Mouse (Mus musculus) macrophage (primary cell): Measurements from ENCODE around the gene Plekha1. TPM values are rescaled to one million over a fixed set of nuclear protein-coding genes. Genes with fewer than 3 reads are reported as not detected.

Experiments used
- H3K27ac ChIP-seq: fragments of 350-480 bp; formaldehyde crosslinking; 2 replicates; pipeline ENCODE4 v1.9.0; 2021
- H3K36me3 ChIP-seq: fragments of 350-480 bp; formaldehyde crosslinking; 2 replicates; pipeline ENCODE4 v1.9.0; 2021; ENCODE audit errors: inconsistent target
- H3K4me3 ChIP-seq: fragments of 350-480 bp; formaldehyde crosslinking; 2 replicates; pipeline ENCODE4 v1.9.0; 2021; ENCODE audit errors: inconsistent target
- H3K79me2 ChIP-seq: fragments of 350-480 bp; formaldehyde crosslinking; 2 replicates; pipeline ENCODE4 v1.9.0; 2021; ENCODE audit errors: inconsistent target
- WGBS: methylation state at CpG from one replicate; pipeline ENCODE4 v1.1.7; 2026; ENCODE audit warnings: inconsistent platforms; ENCODE audit not compliant: missing documents; 5-methylcytosine and 5-hydroxymethylcytosine counted together
- polyA plus RNA-seq: library from polyadenylated mRNA; stranded (reverse); fragments of 250-400 nt; gene quantifications from 3 replicates; pipeline ENCODE4 v1.2.4, GENCODE M21; 2018; ENCODE audit warnings: inconsistent platforms

The Plekha1 gene
- polyA plus RNA-seq, 1 experiment from 2014 or later, result 40.6 TPM

- Histone ChIP-seq H3K27ac (no peak overlapping the region), H3K4me3 (no peak overlapping the region), H3K79me2 (no peaks in the 10 kb centered on the region), H3K36me3 (no peaks in the 10 kb centered on the region)
- 93% methylated on average over 2 of the region's 2 CpGs for WGBS
Measured at GRCm38 (mm10) chr7:130918260-130918659, 52.7 kb downstream of the Plekha1 start.

DNA sequence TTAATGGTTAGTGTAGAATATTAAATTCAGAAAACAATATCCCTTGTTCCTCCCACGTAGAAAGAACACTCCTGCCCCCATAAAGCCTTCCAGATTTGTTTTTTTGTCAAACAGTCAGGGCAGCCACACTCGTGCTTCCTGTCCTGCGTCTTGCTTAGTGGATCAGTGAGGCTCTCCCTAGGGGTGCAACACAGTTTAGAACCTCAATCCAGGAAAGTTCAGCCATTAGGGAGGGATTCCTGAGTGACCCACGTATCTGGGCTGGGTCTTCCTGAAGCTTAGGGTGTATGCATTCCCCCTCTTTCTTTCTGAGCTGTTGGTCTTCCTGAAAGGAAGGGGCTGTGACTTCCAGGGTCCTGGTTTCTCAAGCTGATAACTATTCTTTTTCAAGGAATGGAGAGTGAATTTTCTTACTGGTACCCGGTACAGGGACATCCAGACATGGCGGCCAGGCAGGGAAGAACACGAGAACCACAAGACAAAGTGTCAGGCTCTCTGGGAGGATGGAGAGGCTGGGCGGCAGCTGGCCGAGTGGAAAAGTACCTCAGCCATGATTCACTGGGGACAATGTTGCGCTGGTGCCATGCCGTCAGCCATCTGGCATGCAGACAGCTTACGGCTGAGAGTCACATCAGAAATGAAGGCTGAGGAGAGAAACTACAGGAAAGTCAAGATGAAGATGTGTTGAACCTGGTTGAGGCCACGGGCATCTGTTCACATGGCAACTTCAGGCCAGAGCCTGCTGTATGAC, 57.6 kb downstream of the Plekha1 start:
- Histone ChIP-seq H3K79me2 (no peaks in the 10 kb centered on the region), H3K4me3 (no peak overlapping the region), H3K36me3 (no peaks in the 10 kb centered on the region), H3K27ac (no peak overlapping the region)
- WGBS, result 67% methylated on average over 13 of the region's 13 CpGs

GRCm38 (mm10) chr7:130930401-130930800, 64.8 kb downstream of the Plekha1 start:
- Histone ChIP-seq H3K27ac (no peak overlapping the region), H3K79me2 (no peaks in the 10 kb centered on the region), H3K4me3 (no peak overlapping the region), H3K36me3 (no peaks in the 10 kb centered on the region)
- WGBS, result 67% methylated on average over 3 of the region's 3 CpGs

- no peaks in the 10 kb centered on the region for H3K79me2 ChIP-seq
- H3K27ac ChIP-seq, result no peak overlapping the region
- 92% methylated on average over 8 of the region's 9 CpGs for WGBS
- H3K4me3 ChIP-seq, result no peak overlapping the region
- no peaks in the 10 kb centered on the region for H3K36me3 ChIP-seq
Measured at GRCm38 (mm10) chr7:130932921-130933320, 67.4 kb downstream of the Plekha1 start.

- H3K4me3 ChIP-seq, result no peak overlapping the region
- H3K27ac ChIP-seq, result no peak overlapping the region
- no peaks in the 10 kb centered on the region for H3K36me3 ChIP-seq
- 75% methylated on average over 4 of the region's 4 CpGs for WGBS
- no peaks in the 10 kb centered on the region for H3K79me2 ChIP-seq
Measured at GRCm38 (mm10) chr7:130934654-130935053, 69.1 kb downstream of the Plekha1 start.

- H3K4me3 ChIP-seq, result no peak overlapping the region
- no peaks in the 10 kb centered on the region for H3K79me2 ChIP-seq
- H3K36me3 ChIP-seq, result no peaks in the 10 kb centered on the region
- H3K27ac ChIP-seq, result no peak overlapping the region
- 14% methylated on average over 16 of the region's 16 CpGs for WGBS
Measured at GRCm38 (mm10) chr7:130935421-130935792, 69.9 kb downstream of the Plekha1 start.

GRCm38 (mm10) chr7:130935793-130936471, 70.4 kb downstream of the Plekha1 start, which contains the start of gene Htra1:
Gene Htra1 (plus strand): TSS chr7:130936111.
- Histone ChIP-seq H3K79me2 (no peaks in the 10 kb centered on the region), H3K27ac (no peak within 1 kb of the TSS), H3K4me3 (no peak within 1 kb of the TSS), H3K36me3 (no peaks in the 10 kb centered on the region)
- WGBS, result 1% methylated on average over 70 of the region's 70 CpGs

- no peak overlapping the region for H3K27ac ChIP-seq
- no peaks in the 10 kb centered on the region for H3K36me3 ChIP-seq
- no peak overlapping the region for H3K4me3 ChIP-seq
- H3K79me2 ChIP-seq, result no peaks in the 10 kb centered on the region
- whole genome bisulfite sequencing, result 2% methylated on average over 45 of the region's 49 CpGs
Measured at GRCm38 (mm10) chr7:130936472-130936951, 71.0 kb downstream of the Plekha1 start.

DNA sequence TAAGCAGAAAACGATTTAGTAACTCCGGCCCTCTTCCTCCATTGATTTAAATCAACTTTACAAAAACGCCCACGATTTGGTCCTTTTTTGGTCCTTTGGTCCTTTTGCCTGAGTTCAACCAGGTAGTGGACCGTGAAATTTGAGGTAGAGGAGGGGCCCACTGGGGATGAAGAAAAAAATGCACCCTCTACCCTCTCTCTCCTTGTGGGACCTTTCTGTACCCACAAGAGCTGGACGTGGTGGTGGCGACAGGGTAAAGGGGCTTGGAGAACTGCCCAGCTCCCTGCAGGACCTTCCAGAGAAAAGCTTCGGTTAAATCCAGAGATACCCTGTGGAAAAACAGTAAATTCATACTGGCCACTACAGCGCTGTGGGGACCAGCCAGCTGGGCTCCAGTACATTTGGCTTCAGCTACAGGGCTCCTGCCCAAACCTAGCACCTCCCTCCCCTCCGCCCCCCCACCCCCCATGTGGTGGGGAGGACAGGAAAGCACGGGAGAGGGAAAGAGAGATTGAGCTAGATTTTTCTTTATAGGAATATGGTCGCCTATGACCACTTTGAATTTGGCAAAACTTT, 71.8 kb downstream of the Plekha1 start:
- 36% methylated on average over 12 of the region's 12 CpGs for WGBS
- Histone ChIP-seq H3K27ac (no peak overlapping the region), H3K79me2 (no peaks in the 10 kb centered on the region), H3K36me3 (no peaks in the 10 kb centered on the region), H3K4me3 (no peak overlapping the region)

DNA sequence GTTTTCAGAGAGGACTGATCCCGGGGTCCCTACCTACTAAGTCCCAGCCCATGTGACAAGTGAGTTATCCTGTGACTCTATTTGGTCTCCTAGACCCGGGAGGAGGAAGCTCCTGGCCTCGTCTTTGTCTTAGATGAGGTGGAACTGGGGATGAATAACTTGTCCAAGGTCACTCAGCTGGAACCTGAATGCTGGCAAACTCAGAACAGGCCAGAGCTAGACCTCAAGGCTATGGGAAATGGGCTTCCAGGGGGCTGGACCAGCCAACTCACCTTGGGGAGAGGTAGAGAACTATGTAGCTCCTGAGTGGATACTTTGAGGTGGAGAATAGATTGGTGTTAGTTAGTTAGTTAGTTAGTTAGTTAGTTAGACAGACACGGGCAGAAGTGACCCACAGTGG, 72.4 kb downstream of the Plekha1 start:
- Histone ChIP-seq H3K36me3 (no peaks in the 10 kb centered on the region), H3K4me3 (no peak overlapping the region), H3K27ac (no peak overlapping the region), H3K79me2 (no peaks in the 10 kb centered on the region)
- 54% methylated on average over 4 of the region's 4 CpGs for WGBS

GRCm38 (mm10) chr7:130938896-130939295, 73.3 kb downstream of the Plekha1 start:
- no peak overlapping the region for H3K4me3 ChIP-seq
- 94% methylated on average over 8 of the region's 8 CpGs for WGBS
- no peaks in the 10 kb centered on the region for H3K79me2 ChIP-seq
- no peaks in the 10 kb centered on the region for H3K36me3 ChIP-seq
- H3K27ac ChIP-seq, result no peak overlapping the region

GRCm38 (mm10) chr7:130940733-130941132, 75.2 kb downstream of the Plekha1 start:
- no peak overlapping the region for H3K27ac ChIP-seq
- no peak overlapping the region for H3K4me3 ChIP-seq
- WGBS, result 93% methylated on average over 8 of the region's 8 CpGs
- H3K36me3 ChIP-seq, result no peaks in the 10 kb centered on the region
- H3K79me2 ChIP-seq, result no peaks in the 10 kb centered on the region

DNA sequence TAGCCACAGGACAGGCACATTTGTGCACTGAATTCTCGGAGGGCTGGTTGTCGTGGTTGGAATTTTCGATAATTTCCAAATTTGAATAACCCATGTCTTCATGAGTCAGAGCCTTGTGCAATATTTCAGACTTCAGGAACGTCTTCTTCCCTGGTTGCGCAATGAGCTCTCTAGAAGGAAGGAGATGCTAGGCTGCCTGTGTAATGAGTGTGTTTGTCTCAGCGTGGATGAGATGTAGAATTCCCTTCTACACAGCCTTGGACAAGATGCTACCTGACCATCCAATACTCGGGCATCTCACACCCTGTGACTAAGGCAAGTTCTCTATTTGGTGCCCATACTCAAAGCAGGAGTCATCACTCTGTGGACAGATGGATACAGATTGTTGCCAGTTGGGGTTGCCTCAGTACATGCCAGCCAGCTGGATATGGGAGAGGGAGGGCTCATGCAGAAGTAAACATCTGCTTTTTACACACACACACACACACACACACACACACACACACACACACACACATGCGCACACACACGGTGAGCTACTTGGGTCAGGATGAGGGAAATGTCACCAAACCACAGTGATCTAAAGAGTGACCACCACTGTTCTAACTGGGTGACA, 77.8 kb downstream of the Plekha1 start:
- WGBS, result 22% methylated on average over 9 of the region's 9 CpGs
- H3K36me3 ChIP-seq, result no peaks in the 10 kb centered on the region
- H3K27ac ChIP-seq, result no peak overlapping the region
- H3K4me3 ChIP-seq, result no peak overlapping the region
- no peaks in the 10 kb centered on the region for H3K79me2 ChIP-seq

GRCm38 (mm10) chr7:130944766-130945475, 79.4 kb downstream of the Plekha1 start:
- Histone ChIP-seq H3K79me2 (no peaks in the 10 kb centered on the region), H3K4me3 (no peak overlapping the region), H3K27ac (no peak overlapping the region), H3K36me3 (no peaks in the 10 kb centered on the region)
- 95% methylated on average over 11 of the region's 11 CpGs for WGBS
